Mouse (Mus musculus) megakaryocyte progenitor cell, adult 5-6 weeks (primary cell): Measurements from ENCODE around the gene Mgrn1. TPM values are rescaled to one million over a fixed set of nuclear protein-coding genes. Genes with fewer than 3 reads are reported as not detected.

Experiments
- ATAC-seq: replicated peaks from 2 replicates; pipeline ENCODE4 v1.8.0; 2016; ENCODE audit warnings: mild to moderate bottlenecking, moderate TSS enrichment, inconsistent platforms; ENCODE audit not compliant: poor library complexity
- total RNA-seq, 2 experiments: library from RNA; stranded (forward) in 1 of 2; stranded (reverse) in 1 of 2; fragments of 157-497, 149-512 nt in 1 of 2; fragments of 200-1000 nt in 1 of 2; gene quantifications; 2 replicates each; pipeline versions ENCODE4 v1.2.3 to v1.2.4; 2015 to 2017

Mgrn1 gene
- total RNA-seq, 2 experiments from 2014 or later = 18.2 to 23.2 TPM

DNA sequence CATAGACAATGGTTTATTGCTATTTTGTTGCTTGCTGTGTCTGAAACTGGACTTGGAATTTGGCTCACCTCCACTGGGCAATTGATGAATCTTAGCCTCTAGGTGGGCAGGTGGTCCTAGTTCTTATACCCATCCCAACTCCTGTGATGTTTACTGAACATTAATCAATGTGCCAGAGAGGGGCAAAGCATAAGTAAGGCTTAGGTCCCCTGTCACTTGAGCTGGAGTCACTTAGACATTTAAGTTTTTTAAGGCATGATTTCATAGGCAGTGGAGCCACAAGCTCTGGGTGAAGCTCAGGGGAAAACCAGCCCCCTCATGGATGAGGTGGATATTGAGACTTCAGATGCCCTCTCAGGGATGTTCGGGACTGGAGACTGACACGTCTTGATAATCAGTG is 52.4 kb downstream of the Mgrn1 start, which contains the start of gene Nudt16l1:
Nudt16l1 (plus strand) TSS at position 301 of the 400 bp plus-strand sequence.
- ATAC-seq = no peak

GRCm38 (mm10) chr16:4938989-4939388 is 52.9 kb downstream of the Mgrn1 start:
- peak; percentile 93 for ATAC-seq

GRCm38 (mm10) chr16:4939412-4939811 is 53.4 kb downstream of the Mgrn1 start:
- peak; percentile 53 for ATAC-seq

DNA sequence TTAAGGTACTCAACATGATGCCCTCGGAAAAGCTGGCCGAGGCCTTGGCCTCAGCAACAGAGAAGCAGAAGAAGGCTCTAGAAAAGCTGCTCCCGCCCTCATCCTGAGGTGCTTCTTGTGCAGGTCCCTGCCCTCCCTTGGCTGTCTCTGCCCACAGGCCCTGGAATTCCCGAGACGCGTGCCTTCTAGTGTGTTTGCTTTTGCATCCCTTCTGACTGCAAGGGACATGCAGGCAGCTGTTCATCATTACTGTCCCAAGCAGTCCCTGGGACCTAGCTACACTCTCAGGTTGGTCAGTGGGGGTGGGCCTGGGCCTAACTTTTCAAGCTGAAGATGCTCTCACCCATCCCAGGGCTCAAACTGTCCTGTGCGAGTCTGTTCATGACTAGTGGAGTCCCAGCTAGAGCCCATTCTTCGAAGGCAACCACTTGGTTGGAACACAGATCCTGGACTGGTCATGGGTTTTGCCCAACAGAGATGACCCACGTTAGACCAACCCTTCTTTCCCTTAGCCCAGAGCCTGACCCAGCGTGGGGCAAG is 54.3 kb downstream of the Mgrn1 start:
- ATAC-seq = no peak

GRCm38 (mm10) chr16:4941016-4941415 is 55.0 kb downstream of the Mgrn1 start:
- ATAC-seq = no peak

DNA sequence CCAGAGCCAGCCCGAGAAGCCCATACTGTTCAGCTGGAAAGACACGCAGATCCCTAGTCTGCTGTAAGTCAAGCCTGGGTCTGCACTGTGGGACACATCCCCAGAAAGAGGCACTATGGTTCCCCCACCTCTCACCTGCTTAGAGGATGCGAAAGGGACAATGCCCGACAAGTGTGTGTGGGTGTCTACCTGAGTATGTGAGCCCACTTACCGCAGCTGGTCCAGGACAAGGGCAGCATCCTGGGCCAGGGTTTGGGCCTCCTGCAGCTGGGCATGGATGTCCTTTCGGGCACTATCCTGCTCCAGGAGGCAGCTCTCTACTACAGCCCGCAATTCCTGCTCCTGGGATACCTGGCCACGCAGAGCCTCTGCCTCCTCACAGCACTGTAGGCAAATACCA is 56.8 kb downstream of the Mgrn1 start:
- no peak for ATAC-seq

DNA sequence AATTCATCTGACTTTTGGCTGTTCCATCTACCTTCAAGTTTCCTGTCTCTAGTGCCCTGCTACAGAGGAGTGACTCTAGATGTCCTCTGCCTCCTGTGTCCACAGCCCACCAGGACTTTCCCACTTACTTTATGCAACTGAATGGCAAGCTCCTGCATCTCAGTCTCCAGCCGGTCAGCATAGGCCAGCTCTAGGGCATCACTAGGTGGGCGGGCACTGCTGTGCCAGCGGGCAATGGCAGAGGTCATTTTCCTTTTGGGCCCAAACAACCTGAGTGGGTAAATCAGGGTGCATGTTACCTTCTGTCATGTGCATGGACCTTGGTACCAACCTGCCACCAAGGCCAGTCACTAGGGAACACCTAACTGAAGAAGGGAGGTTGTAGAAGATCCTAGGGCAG is 57.4 kb downstream of the Mgrn1 start:
- ATAC-seq = no peak

- no peak for ATAC-seq
Measured at GRCm38 (mm10) chr16:4945415-4945814, 59.4 kb downstream of the Mgrn1 start.

GRCm38 (mm10) chr16:4946155-4946554 is 60.1 kb downstream of the Mgrn1 start:
- no peak for ATAC-seq

DNA sequence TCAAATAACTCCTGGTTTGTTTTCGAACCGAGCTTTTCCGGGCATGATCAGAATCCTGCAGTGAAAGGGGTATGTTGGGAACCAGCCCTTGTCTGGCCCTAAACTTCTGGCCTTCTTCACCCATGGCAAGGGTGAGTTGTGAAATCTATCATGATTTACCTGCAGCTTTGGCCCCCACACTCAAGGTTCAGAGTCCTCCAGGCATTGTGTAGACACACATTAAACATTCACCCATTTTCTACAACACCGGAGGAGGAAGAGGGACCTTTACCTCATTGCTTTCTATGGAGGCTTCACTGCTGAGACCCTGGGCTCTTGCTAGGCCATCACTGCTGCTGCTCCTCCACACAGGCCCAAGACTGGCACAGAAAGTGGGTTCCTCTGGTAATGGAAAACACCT is 61.3 kb downstream of the Mgrn1 start:
- ATAC-seq = no peak

GRCm38 (mm10) chr16:4956609-4957008 is 70.6 kb downstream of the Mgrn1 start:
- no peak for ATAC-seq

DNA sequence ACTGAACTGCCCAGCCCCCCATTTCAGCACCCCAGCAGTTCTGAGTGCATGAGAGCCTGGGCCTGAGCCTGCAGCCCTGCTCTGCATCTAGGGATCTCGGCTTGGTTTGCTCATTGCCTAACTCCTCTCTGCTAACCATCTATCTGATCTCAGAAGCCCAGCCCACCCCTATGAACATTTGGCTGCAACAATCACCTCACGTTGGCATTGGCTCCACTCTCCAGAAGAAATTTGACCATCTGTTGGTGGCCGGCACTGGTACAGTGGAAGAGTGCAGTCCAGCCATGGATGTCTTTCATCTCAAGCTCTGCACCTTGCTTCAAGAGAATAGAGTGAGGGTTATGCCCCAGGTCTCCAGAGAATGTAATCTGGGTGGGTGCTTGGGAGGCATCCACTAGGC is 71.4 kb downstream of the Mgrn1 start:
- ATAC-seq = no peak

DNA sequence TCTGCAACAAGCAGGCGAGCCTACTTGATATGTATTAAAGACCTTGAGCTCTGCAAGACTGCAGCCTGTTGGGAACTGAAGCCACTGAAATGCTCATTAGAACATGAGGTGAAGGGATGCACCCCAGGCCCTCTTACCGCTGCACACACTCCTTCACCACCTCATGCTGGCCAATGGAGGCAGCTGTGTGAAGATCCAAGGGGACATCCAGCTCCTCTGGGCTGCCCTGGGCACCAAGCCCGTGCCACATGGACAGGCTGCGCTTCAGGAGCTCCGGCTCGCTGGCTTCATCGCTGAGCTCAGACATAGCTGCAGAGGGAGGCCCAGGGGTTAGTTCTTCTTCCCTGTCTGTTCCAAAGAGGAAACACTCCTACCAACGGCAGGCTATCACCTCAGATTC is 74.2 kb downstream of the Mgrn1 start:
- no peak for ATAC-seq

- no peak for ATAC-seq
Measured at GRCm38 (mm10) chr16:4963346-4963745, 77.3 kb downstream of the Mgrn1 start.

- peak; percentile 91 for ATAC-seq
Measured at GRCm38 (mm10) chr16:4963797-4964709, 78.0 kb downstream of the Mgrn1 start, which contains the start of gene Anks3. Anks3 (minus strand) TSS chr16:4964205.

GRCm38 (mm10) chr16:4964731-4965391 is 78.8 kb downstream of the Mgrn1 start:
- ATAC-seq = peak; percentile 2; the same call in 1 of the 2 replicates

- no peak for ATAC-seq
Measured at GRCm38 (mm10) chr16:4965392-4966129, 79.5 kb downstream of the Mgrn1 start.

DNA sequence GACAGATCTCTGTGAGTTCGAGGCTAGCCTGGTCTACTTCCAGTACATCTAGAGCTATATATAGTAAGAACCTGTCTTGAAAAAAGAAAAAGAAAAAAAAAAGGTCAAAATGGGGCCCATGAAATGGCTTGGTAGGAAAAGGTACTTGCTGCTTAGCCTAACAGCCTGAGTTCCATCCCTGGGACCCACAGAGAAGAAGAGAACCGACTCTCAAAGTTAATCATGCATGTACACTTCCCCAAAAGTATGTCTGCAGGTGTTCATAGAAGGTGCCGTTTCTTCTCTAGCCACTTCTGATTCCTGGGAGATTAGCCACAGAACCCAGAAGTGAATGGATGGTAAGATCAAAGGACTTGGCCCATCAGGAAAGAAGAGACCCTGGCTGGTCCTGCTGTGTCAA is 82.4 kb downstream of the Mgrn1 start:
- no peak for ATAC-seq

DNA sequence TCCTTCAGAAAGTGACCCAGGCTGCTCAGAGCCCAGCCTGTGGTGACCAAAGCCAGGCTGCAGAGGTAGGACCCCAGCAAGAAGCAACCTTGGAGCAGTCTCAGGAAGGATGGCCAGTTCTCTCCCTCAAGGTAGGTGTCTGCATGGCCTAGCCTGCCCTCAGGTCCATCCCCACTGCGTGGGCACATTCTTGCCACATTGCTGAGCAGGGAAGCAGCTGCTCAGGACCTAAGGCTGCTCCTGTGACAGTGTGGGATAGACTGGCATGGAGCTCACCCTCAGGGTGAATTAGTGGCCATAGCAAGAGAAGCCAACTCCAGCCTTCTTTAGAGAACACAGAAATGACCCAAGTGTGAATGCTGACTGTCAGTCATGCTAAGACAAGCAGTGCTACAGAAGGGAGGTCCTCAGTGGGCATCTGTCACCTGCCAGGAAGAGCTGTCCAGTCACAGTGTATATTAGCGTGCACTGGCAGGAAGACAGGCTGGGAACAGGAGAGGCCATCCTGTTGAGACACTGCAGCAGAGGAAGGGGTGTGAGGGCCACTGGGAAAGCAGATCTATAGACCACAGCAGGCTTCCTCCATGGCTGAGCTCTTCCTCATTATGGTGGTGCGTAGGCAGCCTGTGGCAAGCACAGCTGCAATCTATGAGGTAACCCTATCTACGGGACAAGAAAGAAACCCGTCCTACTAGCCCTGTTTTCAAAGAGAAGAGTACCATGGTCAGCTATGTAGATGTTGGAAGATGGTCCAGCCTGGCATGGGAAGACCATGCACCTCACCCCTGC is 83.2 kb downstream of the Mgrn1 start:
- ATAC-seq = peak; percentile 95

DNA sequence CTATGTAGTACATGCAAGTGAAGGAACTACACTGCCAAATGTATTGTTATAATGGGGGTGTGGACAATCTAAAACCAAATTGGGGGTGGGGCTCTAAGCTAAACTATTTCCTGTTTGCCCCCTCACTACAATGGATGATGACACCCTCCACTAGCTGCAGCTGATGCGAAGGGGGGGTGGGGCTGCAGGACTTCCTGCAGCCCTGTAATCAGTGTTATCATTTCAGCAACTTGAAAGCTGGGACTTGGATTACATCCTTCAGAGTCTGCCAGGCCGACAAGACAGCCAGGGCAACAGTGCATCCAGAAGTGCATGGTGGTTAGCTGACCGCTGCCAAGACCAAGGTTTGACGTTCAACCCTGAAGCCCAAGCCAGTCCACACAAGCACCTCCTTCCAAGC is 85.6 kb downstream of the Mgrn1 start:
- ATAC-seq = no peak
